Mouse (Mus musculus): ENCODE results near the gene Rfxap.
A peak's percentile ranks its signal among the peaks of the same experiment; 100 is the strongest.
"Not testable (repeated sequence)": the region's sequence is repeated elsewhere in the genome, so short reads cannot be mapped to it uniquely, and the experiment has no call there.

DNA sequence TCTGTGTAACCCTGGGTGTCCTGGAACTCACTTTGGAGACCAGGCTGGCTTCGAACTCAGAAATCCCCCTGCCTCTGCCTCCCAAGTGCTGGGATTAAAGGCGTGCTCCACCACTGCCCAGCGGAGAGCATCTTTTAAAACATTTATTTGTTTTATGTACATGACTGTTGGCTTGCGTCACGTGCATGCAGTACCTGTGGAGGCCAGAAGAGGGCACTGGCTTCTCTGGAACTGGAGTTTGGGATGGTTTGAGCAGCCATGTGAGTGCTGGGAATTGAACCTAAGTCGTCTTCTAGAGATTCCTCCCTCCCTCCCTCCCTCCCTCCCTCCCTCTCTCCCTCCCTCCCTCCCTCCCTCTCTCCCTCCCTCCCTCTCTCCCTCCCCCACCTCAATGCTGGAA, 42.1 kb downstream of the Rfxap start:
- TF ChIP-seq CTCF (IDR thresholded peaks at IDR 0.05), result peak; percentile 51
- TF ChIP-seq EP300 (IDR thresholded peaks at IDR 0.05), result not testable (repeated sequence)
